Mouse (Mus musculus): ENCODE measurements around the gene Rbm5.

- TF ChIP-seq CTCF (IDR thresholded peaks at IDR 0.05; ENCODE audit: low read depth) (no peak), EP300 (IDR thresholded peaks at IDR 0.05; ENCODE audit: low read depth) (no peak)
Measured at GRCm38 (mm10) chr9:107707701-107708438, 62.9 kb downstream of the Rbm5 start.

All from liver, postnatal 0 days (tissue).